Mouse (Mus musculus) stomach, postnatal 0 days (tissue): ENCODE data around the gene Fshr. TPM values are rescaled to one million over a fixed set of nuclear protein-coding genes. Genes with fewer than 3 reads are reported as not detected.

Experiments used
- ATAC-seq: fragments of 200-750 bp; cut with Nextera tagmentation; 2 replicates; pipeline ENCODE4 v1.8.0; 2017; ENCODE audit not compliant: low FRiP score, low TSS enrichment
- DNase-seq: peaks from one replicate; pipeline ENCODE4 v3.0.0-alpha.2; 2016; ENCODE audit warnings: low spot score
- H3K27ac ChIP-seq: fragments of 300-500 bp; sonication (generic); replicated peaks from 2 replicates; pipeline ENCODE4 v1.5.1; 2014; ENCODE audit warnings: mild to moderate bottlenecking, control low read depth
- H3K27me3 ChIP-seq: fragments of 300-500 bp; sonication (generic); 2 replicates; pipeline ENCODE4 v1.6.1; 2014; ENCODE audit warnings: low read length; ENCODE audit not compliant: control insufficient read depth, insufficient read depth
- H3K36me3 ChIP-seq: fragments of 300-500 bp; sonication (generic); 2 replicates; pipeline ENCODE4 v1.6.1; 2014; ENCODE audit warnings: low read length, mixed read lengths; ENCODE audit not compliant: control insufficient read depth, insufficient read depth
- H3K4me1 ChIP-seq: fragments of 300-500 bp; sonication (generic); replicated peaks from 2 replicates; pipeline ENCODE4 v1.6.1; 2014; ENCODE audit warnings: antibody characterized with exemption; ENCODE audit not compliant: control insufficient read depth, insufficient read depth
- H3K4me2 ChIP-seq: fragments of 300-500 bp; sonication (generic); replicated peaks from 2 replicates; pipeline ENCODE4 v1.6.1; 2014; ENCODE audit warnings: low read depth, mild to moderate bottlenecking, control low read depth, moderate library complexity
- H3K4me3 ChIP-seq: fragments of 300-500 bp; sonication (generic); 2 replicates; pipeline ENCODE4 v1.5.1; 2014; ENCODE audit warnings: low read depth, low read length, control low read depth
- H3K9ac ChIP-seq: fragments of 300-500 bp; sonication (generic); 2 replicates; pipeline ENCODE4 v1.6.1; 2014; ENCODE audit warnings: mild to moderate bottlenecking, low read length, control low read depth, mixed read lengths
- H3K9me3 ChIP-seq: fragments of 300-500 bp; sonication (generic); 2 replicates; pipeline ENCODE4 v1.6.1; 2016; ENCODE audit warnings: low read length; ENCODE audit not compliant: control insufficient read depth
- CTCF ChIP-seq: IDR thresholded peaks from 2 replicates; pipeline ENCODE4 v1.5.1; 2016; ENCODE audit warnings: antibody characterized with exemption, low read depth, mild to moderate bottlenecking, moderate library complexity
- EP300 ChIP-seq: optimal IDR thresholded peaks from 2 replicates; pipeline ENCODE3; 2016; ENCODE audit warnings: antibody characterized with exemption
- WGBS: fragments of 180-500 bp; shearing (Covaris S2); extraction: QIAGEN DNeasy Blood & Tissue Kit; methylation state at CpG from one replicate; pipeline ENCODE4 v1.1.7; 2014; 5-methylcytosine and 5-hydroxymethylcytosine counted together
- polyA plus RNA-seq: library from polyadenylated mRNA; unstranded; fragments of >200 nt; fragmentation: Nextera tagmentation; extraction: Ambion mirVana; gene quantifications from 2 replicates; pipeline ENCODE4 v1.2.1, GENCODE M21; 2015

The Fshr gene
- polyA plus RNA-seq, 1 experiment from 2014 or later, result not detected

DNA sequence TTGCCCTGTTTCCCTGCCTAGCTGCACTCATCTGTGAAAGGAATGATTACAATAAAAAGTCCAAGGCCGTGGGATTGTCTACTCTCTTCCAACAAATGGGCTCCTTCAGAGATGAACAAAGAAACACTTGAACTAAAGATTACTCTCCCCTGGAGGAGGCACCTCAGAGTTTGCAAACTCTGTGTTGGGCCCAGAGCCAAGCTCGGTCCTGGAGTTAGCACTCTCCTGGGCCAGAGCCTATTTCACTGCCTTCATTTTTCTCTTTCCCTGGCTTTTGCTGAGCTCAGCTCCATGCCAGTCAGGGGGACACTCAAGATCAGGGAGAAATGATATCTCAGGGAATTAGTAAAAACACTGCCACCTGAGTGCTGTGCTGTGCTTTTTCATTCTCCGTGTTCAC lies 234.4 kb downstream of the Fshr start:
- DNase-seq (no peak), ATAC-seq (no peak)
- H3K27me3 ChIP-seq, result no peaks in the 10 kb centered on the region

DNA sequence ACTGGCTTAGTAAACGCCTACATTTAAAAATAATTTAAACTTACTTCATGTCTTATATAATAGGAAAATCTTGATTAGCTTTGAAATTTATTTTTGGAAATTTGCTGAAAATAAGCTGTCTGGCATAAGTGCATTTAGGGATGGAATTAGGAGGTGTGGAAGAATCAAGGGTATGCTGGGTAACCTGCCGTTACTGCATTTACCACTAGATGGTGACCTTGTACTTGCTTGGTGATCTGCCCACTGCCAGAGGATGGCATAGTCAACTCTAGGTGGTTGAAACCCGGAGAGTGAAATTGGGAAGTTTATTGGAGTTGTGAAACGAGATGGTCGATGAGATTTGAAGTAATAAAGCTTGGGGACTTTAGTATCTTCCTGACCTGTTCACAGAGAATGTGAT lies 246.5 kb downstream of the Fshr start:
- Histone ChIP-seq H3K9ac (no peak overlapping the region), H3K9me3 (no peaks in the 10 kb centered on the region), H3K27ac (no peak overlapping the region), H3K27me3 (no peaks in the 10 kb centered on the region), H3K4me2 (no peak overlapping the region), H3K4me3 (no peak overlapping the region), H3K36me3 (no peaks in the 10 kb centered on the region), H3K4me1 (no peaks in the 10 kb centered on the region)
- DNase-seq (peak; percentile 19), ATAC-seq (no peak)
- WGBS, result 25% methylated on average over 5 of the region's 5 CpGs
- peak; percentile 91 for TF ChIP-seq CTCF
- TF ChIP-seq EP300, result no peak

More for the DNA sequence above, 234.4 kb downstream of the Fshr start:
- WGBS, result 53% methylated on average over 3 of the region's 3 CpGs
- Histone ChIP-seq H3K4me3 (no peak overlapping the region), H3K9ac (no peak overlapping the region), H3K27ac (no peak overlapping the region), H3K4me2 (no peak overlapping the region), H3K9me3 (no peaks in the 10 kb centered on the region), H3K4me1 (no peaks in the 10 kb centered on the region), H3K36me3 (no peaks in the 10 kb centered on the region)
- no peak for TF ChIP-seq EP300

DNA sequence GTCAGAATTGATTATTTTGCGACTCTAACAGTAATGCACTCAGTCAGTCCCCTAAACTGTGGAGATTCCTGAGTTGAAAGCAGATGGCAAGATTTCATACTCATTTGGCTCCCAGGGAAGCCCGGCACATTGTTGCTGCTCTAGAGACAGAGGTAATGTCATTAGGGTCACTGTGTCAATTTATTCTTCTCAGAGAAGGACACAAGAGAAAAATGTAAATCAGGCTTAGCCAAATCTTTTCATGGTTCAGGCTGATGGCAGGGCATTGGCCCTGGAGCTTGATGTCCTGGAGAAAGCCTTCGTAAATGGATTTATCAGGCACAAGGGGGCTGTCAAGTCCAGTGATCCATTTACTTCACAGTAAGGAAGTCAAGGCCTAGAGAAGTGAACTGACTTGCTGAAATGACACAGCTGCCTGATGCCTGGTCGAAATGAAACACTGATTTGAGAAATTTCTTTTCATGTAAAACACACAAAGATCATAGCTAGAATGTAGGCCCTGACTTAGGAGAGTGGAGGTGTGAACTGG lies 262.3 kb downstream of the Fshr start:
- Histone ChIP-seq H3K27me3 (no peaks in the 10 kb centered on the region), H3K9me3 (no peaks in the 10 kb centered on the region), H3K27ac (no peak overlapping the region), H3K36me3 (no peaks in the 10 kb centered on the region), H3K4me1 (no peaks in the 10 kb centered on the region), H3K4me2 (no peak overlapping the region), H3K9ac (no peak overlapping the region), H3K4me3 (no peak overlapping the region)
- TF ChIP-seq EP300, result no peak
- no peak for TF ChIP-seq CTCF
- no peak for ATAC-seq
- DNase-seq, result no peak
- WGBS, result 24% methylated on average over 4 of the region's 4 CpGs

DNA sequence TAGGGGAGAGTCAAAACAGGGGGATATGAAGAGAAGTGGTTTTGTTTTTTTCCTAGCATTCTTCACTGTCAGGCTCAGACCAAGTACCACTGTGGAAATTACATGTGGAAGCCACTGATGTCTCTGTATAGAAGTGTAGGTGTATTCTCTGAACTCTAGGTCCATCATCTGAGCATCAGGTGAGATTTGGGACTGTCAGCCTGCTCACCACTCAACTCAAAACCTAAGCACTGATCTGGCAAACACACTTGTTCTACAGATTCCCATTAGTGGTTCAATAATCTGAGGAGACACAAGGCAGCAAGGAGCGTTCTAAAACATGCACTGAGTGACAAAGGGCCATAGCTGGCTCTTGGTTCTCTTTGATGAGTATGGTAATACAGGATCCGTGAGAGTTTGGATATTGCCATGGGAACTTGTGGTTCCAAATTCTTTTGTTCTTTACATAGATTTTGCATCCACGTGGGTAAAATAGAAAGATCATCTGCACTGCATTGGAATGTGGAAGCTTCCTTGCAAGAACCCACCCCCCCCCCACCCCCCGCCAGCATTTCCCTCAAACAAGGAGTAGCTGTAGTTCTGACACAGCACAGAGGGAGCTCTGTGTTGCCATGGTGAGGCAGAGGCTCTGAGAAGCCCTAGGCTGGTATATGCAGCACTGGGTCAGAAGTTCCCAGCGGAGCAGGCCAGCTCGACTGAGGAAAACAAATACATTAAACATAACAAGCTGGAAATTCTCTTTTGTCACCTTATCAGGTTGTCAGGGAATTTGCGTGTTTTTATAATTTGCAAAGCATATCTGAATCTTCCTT lies 262.9 kb downstream of the Fshr start:
- no peaks in the 10 kb centered on the region for H3K36me3 ChIP-seq
- DNase-seq (no peak), ATAC-seq (no peak)
- no peak overlapping the region for H3K27ac ChIP-seq
- TF ChIP-seq CTCF, result no peak
- TF ChIP-seq EP300, result no peak
- no peak overlapping the region for H3K4me2 ChIP-seq
- no peaks in the 10 kb centered on the region for H3K4me1 ChIP-seq
- no peaks in the 10 kb centered on the region for H3K27me3 ChIP-seq
- H3K4me3 ChIP-seq, result no peak overlapping the region
- 23% methylated on average over 7 of the region's 7 CpGs for WGBS
- H3K9me3 ChIP-seq, result no peaks in the 10 kb centered on the region
- H3K9ac ChIP-seq, result no peak overlapping the region

DNA sequence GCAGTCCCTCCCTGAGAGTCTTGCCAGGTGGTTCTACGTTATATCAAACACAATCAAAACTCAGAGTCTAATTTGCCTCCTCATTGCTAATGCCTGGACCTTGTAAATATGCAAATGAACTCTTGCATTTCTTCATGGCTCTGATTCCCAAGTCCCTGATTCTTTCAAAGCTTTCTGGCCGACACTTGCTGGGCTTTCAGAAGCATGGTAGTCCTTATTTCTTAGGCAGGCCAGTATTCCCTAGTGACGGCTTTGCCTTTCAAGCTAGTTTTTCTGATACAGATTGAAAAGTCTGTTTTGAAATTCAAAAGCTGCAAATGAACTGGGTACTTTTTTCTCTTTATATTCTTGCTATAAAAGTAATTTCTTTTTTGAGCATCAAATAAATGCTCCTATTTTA lies 263.5 kb downstream of the Fshr start:
- TF ChIP-seq EP300, result no peak
- TF ChIP-seq CTCF, result no peak
- Histone ChIP-seq H3K27ac (no peak overlapping the region), H3K4me2 (no peak overlapping the region), H3K36me3 (no peaks in the 10 kb centered on the region), H3K4me1 (no peaks in the 10 kb centered on the region), H3K4me3 (no peak overlapping the region), H3K27me3 (no peaks in the 10 kb centered on the region), H3K9me3 (no peaks in the 10 kb centered on the region), H3K9ac (no peak overlapping the region)
- WGBS, result 83% methylated on average over 3 of the region's 3 CpGs
- DNase-seq (no peak), ATAC-seq (no peak)
